Mouse (Mus musculus) kidney, adult 2 months (tissue): ENCODE measurements around the gene Fap.

Experiments used
- CTCF ChIP-seq: fragments of 200-500 bp; conservative IDR thresholded peaks from 2 replicates; pipeline ENCODE4 v1.5.1; 2011; ENCODE audit warnings: low read depth, mild to moderate bottlenecking, control low read depth, low read length, moderate library complexity, mixed read lengths; ENCODE audit not compliant: insufficient read depth, insufficient read length
- POLR2A ChIP-seq: fragments of 200-500 bp; IDR thresholded peaks from one replicate; pipeline ENCODE4 v1.6.1; 2011; ENCODE audit warnings: low read depth, low read length, control low read depth

DNA sequence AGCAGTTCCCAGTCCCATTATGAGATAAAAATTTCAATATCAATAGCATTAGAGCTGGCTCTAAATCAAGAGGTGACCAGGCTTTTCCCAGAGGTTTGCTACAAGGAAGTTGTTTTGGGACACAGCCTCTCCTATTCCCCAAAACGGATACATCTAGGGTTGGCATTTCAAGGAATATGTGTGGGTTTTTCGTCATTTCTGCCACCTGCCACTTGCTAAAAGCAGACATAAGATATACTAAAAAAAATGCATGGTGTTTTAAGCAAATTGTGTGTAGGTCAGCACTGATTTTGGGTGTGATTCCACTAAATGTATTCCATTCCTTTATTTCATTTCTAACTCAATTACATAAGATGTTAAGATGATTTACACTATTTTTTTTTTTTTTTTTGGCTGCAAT lies 56.1 kb downstream of the Fap start:
- TF ChIP-seq CTCF (no peak), POLR2A (no peak)
